Mouse (Mus musculus): Measurements from ENCODE around the gene Abca17.

GRCm38 (mm10) chr17:24346831-24347230 is 4.0 kb downstream of the Abca17 start:
- TF ChIP-seq CTCF (IDR thresholded peaks at IDR 0.05) (no peak), EP300 (IDR thresholded peaks at IDR 0.05) (no peak)

Data from lung, postnatal 0 days (tissue).